Mouse (Mus musculus) embryonic facial prominence, embryonic 11.5 days (tissue): ENCODE results near the gene Pde10a. TPM values are rescaled to one million over a fixed set of nuclear protein-coding genes. Genes with fewer than 3 reads are reported as not detected.

Experiments used
- ATAC-seq: fragments of 200-750 bp; cut with Nextera tagmentation; replicated peaks from 2 replicates; pipeline ENCODE4 v1.8.0; 2017; ENCODE audit warnings: low read depth; ENCODE audit not compliant: insufficient number of reproducible peaks, low FRiP score, low TSS enrichment
- DNase-seq: peaks from one replicate; pipeline ENCODE4 v3.0.0-alpha.2; 2015; ENCODE audit warnings: low spot score
- H3K27ac ChIP-seq: fragments of 300-500 bp; sonication (generic); replicated peaks from 2 replicates; pipeline ENCODE4 v1.5.1; 2014; ENCODE audit warnings: mild to moderate bottlenecking, low read depth, low read length, control low read depth
- H3K27me3 ChIP-seq: fragments of 300-500 bp; sonication (generic); 2 replicates; pipeline ENCODE4 v1.6.1; 2014; ENCODE audit warnings: mild to moderate bottlenecking, low read length, moderate library complexity, mixed read lengths; ENCODE audit not compliant: control insufficient read depth, insufficient read depth
- H3K36me3 ChIP-seq: fragments of 300-500 bp; sonication (generic); replicated peaks from 2 replicates; pipeline ENCODE4 v1.6.1; 2014; ENCODE audit warnings: low read depth, mild to moderate bottlenecking, low read length, moderate library complexity, mixed read lengths; ENCODE audit not compliant: control insufficient read depth, insufficient read depth
- H3K4me1 ChIP-seq: fragments of 300-500 bp; sonication (generic); 2 replicates; pipeline ENCODE4 v1.6.1; 2014; ENCODE audit warnings: low read length, mixed read lengths; ENCODE audit not compliant: control insufficient read depth, insufficient read depth
- H3K4me2 ChIP-seq: fragments of 300-500 bp; sonication (generic); 2 replicates; pipeline ENCODE4 v1.6.1; 2014; ENCODE audit warnings: low read depth, mild to moderate bottlenecking, control low read depth, low read length, moderate library complexity
- H3K4me3 ChIP-seq: fragments of 300-500 bp; sonication (generic); 2 replicates; pipeline ENCODE4 v1.5.1; 2014; ENCODE audit warnings: low read depth, low read length, control low read depth
- H3K9ac ChIP-seq: fragments of 300-500 bp; sonication (generic); replicated peaks from 2 replicates; pipeline ENCODE4 v1.6.1; 2014; ENCODE audit warnings: mild to moderate bottlenecking, control low read depth, low read length
- H3K9me3 ChIP-seq: fragments of 300-500 bp; sonication (generic); replicated peaks from 2 replicates; pipeline ENCODE4 v1.6.1; 2016; ENCODE audit warnings: mild to moderate bottlenecking, low read length, inconsistent platforms, mixed read lengths; ENCODE audit not compliant: control insufficient read depth
- WGBS: fragments of 180-500 bp; shearing (Covaris S2); extraction: QIAGEN DNeasy Blood & Tissue Kit; methylation state at CpG from one replicate; pipeline ENCODE4 v1.1.7; 2014; 5-methylcytosine and 5-hydroxymethylcytosine counted together
- polyA plus RNA-seq: library from polyadenylated mRNA; unstranded; fragments of >200 nt; fragmentation: Nextera tagmentation; extraction: Ambion mirVana; gene quantifications from 2 replicates; pipeline ENCODE4 v1.2.1, GENCODE M21; 2014

Pde10a gene
- polyA plus RNA-seq, 1 experiment from 2014 or later: 1.9 TPM

GRCm38 (mm10) chr17:8787762-8788161 is 262.6 kb downstream of the Pde10a start:
- no peaks in the 10 kb centered on the region for H3K4me1 ChIP-seq
- no peak overlapping the region for H3K4me3 ChIP-seq
- ATAC-seq: no peak
- no peak overlapping the region for H3K27ac ChIP-seq
- no peak overlapping the region for H3K4me2 ChIP-seq
- no peaks in the 10 kb centered on the region for H3K9me3 ChIP-seq
- WGBS: 63% methylated on average over 8 of the region's 8 CpGs
- H3K9ac ChIP-seq: no peak overlapping the region
- no peaks in the 10 kb centered on the region for H3K27me3 ChIP-seq
- H3K36me3 ChIP-seq: no peaks in the 10 kb centered on the region
- DNase-seq: no peak

- 79% methylated on average over 4 of the region's 4 CpGs for WGBS
- no peak for ATAC-seq
- no peaks in the 10 kb centered on the region for H3K9me3 ChIP-seq
These were observed 266.4 kb downstream of the Pde10a start for GRCm38 (mm10) chr17:8791561-8791960.

DNA sequence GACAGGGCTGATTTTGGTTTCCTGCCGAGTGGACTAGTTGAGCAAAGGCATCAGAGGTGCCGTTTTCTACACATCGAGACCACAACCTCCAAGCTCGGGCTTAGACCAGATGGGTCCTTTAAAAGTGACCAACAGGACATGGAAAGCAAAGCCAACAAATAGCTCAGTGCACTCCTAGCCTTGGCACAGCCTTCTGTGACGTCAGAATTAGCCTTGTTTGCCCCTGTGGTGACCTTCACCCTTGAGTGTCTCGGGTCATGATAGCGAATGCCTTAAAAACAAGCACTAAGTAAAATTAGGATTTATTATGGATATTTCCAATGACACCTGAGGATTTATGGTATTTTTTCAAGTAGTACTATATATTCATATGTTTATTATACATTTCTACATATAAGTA is 267.4 kb downstream of the Pde10a start:
- Histone ChIP-seq H3K27me3 (peaks cover 3% of the 10 kb centered on the region), H3K27ac (no peak overlapping the region), H3K4me2 (no peak overlapping the region), H3K4me3 (no peak overlapping the region), H3K9ac (no peak overlapping the region), H3K4me1 (no peaks in the 10 kb centered on the region), H3K36me3 (no peaks in the 10 kb centered on the region), H3K9me3 (no peaks in the 10 kb centered on the region)
- ATAC-seq (no peak), DNase-seq (no peak)
- WGBS: 74% methylated on average over 7 of the region's 7 CpGs

More at GRCm38 (mm10) chr17:8791561-8791960, 266.4 kb downstream of the Pde10a start:
- H3K27ac ChIP-seq: no peak overlapping the region
- no peaks in the 10 kb centered on the region for H3K36me3 ChIP-seq
- no peak overlapping the region for H3K9ac ChIP-seq
- DNase-seq: no peak
- H3K4me1 ChIP-seq: no peaks in the 10 kb centered on the region
- H3K4me3 ChIP-seq: no peak overlapping the region
- no peaks in the 10 kb centered on the region for H3K27me3 ChIP-seq
- no peak overlapping the region for H3K4me2 ChIP-seq

- ATAC-seq: no peak
- 20% methylated on average over 2 of the region's 2 CpGs for WGBS
- no peaks in the 10 kb centered on the region; the same call in 1 of the 2 replicates for H3K4me1 ChIP-seq
- no peaks in the 10 kb centered on the region for H3K36me3 ChIP-seq
- DNase-seq: no peak
- no peak overlapping the region for H3K4me3 ChIP-seq
- H3K4me2 ChIP-seq: no peak overlapping the region
- no peak overlapping the region for H3K9ac ChIP-seq
- H3K9me3 ChIP-seq: no peaks in the 10 kb centered on the region
- peaks cover 27% of the 10 kb centered on the region for H3K27me3 ChIP-seq
- H3K27ac ChIP-seq: no peak overlapping the region
These were observed 272.5 kb downstream of the Pde10a start for GRCm38 (mm10) chr17:8797624-8798023.

DNA sequence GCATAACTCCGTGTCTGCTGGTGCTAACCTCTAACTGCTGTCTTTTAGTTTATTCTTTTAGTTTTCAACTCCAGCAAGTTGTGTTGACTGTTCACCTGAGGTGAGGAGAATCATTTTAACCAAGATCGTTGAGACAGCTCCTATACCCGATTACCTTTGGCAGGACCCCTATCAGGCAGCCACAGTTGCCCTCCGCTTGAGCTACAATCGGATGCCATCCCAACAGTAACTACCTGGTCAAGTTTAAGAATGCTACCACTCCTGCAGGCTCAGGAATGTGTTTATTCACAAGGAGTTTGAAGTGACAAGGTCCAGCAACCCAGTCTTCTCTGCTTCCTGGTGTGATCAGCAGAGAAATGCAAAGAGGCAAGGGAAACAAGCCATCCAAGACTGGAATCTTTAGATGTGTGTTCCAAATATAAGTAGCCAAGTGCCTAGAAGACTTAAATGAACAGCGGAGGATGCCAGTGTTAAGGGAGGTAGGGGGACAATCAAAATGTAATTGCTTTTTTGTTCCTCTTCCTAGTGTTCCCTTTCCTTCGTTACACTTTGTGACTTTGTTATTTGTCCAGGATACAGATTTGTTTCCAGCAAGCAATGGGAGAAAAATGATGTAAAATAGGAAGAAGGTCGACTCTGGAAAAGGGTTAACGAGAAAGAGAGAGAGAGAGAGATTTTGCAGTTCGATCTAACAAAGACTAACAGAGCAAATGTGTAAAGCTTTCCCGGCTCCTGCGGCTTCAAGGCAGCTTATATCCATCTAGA is 273.5 kb downstream of the Pde10a start:
- DNase-seq (peak; percentile 30), ATAC-seq (no peak)
- H3K9ac ChIP-seq: no peak overlapping the region
- no peaks in the 10 kb centered on the region; the same call in 1 of the 2 replicates for H3K4me1 ChIP-seq
- 1% methylated on average over 12 of the region's 12 CpGs for WGBS
- H3K9me3 ChIP-seq: no peaks in the 10 kb centered on the region
- no peak overlapping the region for H3K27ac ChIP-seq
- no peak overlapping the region for H3K4me2 ChIP-seq
- peaks cover 34% of the 10 kb centered on the region for H3K27me3 ChIP-seq
- no peak overlapping the region for H3K4me3 ChIP-seq
- no peaks in the 10 kb centered on the region for H3K36me3 ChIP-seq

DNA sequence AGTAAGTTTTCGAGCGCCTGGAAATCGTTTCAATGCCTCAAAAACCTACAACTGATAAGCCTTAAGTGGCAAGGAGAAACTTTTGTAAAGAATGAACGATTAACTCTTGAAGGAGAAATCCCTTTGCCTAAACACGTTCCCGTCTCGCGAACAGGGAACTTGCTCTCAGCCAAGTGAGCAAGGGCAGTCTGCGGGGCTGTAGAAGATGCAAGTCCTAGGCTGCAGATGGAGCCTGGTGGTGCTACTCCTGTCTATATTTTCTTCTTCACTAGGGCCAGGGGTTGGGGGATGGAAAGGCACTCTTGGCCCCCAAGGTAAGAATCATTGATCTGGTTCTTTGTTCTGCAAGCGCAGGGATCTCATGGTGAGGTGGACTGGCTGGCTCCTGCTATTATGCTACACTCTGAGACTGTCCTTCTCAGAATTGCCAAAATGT is 274.1 kb downstream of the Pde10a start:
- H3K4me2 ChIP-seq: no peak overlapping the region
- H3K9ac ChIP-seq: no peak overlapping the region
- no peaks in the 10 kb centered on the region for H3K36me3 ChIP-seq
- H3K4me3 ChIP-seq: no peak overlapping the region
- 2% methylated on average over 10 of the region's 10 CpGs for WGBS
- H3K4me1 ChIP-seq: no peaks in the 10 kb centered on the region; the same call in 1 of the 2 replicates
- no peak overlapping the region for H3K27ac ChIP-seq
- DNase-seq (peak; percentile 32), ATAC-seq (no peak)
- peaks cover 37% of the 10 kb centered on the region for H3K27me3 ChIP-seq
- H3K9me3 ChIP-seq: no peaks in the 10 kb centered on the region

GRCm38 (mm10) chr17:8799914-8800420 is 274.8 kb downstream of the Pde10a start:
- Histone ChIP-seq H3K4me2 (peak overlapping the region; percentile 99), H3K9me3 (no peaks in the 10 kb centered on the region), H3K4me1 (no peaks in the 10 kb centered on the region; the same call in 1 of the 2 replicates), H3K27me3 (peaks cover 37% of the 10 kb centered on the region), H3K36me3 (no peaks in the 10 kb centered on the region), H3K9ac (no peak overlapping the region), H3K4me3 (peak overlapping the region; percentile 69), H3K27ac (no peak overlapping the region)
- under 1% methylated on average over 15 of the region's 15 CpGs for WGBS
- DNase-seq (peak; percentile 22), ATAC-seq (no peak)

- Histone ChIP-seq H3K4me1 (no peaks in the 10 kb centered on the region; the same call in 1 of the 2 replicates), H3K4me2 (peak overlapping the region; percentile 99), H3K36me3 (no peaks in the 10 kb centered on the region), H3K27me3 (peaks cover 37% of the 10 kb centered on the region), H3K4me3 (peak overlapping the region; percentile 69), H3K27ac (peak overlapping the region; percentile 22; the same call in 1 of the 2 replicates), H3K9ac (peak overlapping the region; percentile 72), H3K9me3 (no peaks in the 10 kb centered on the region)
- WGBS: under 1% methylated on average over 44 of the region's 53 CpGs
- ATAC-seq: peak; percentile 72
- peak; percentile 72 for DNase-seq
These were observed 275.4 kb downstream of the Pde10a start for GRCm38 (mm10) chr17:8800478-8801082.
